Mouse (Mus musculus) thymus, postnatal 14 days (tissue): ENCODE data around the gene Mettl14.
A peak's percentile ranks its signal among the peaks of the same experiment; 100 is the strongest.

Experiments
- DNase-seq: peaks from one replicate; pipeline ENCODE4 v3.0.0; 2021

The Mettl14 gene

GRCm38 (mm10) chr3:123356377-123356991, 29.4 kb downstream of the Mettl14 start:
- no peak for DNase-seq

- DNase-seq = no peak
These were observed 31.5 kb downstream of the Mettl14 start for GRCm38 (mm10) chr3:123354388-123354787.

GRCm38 (mm10) chr3:123353661-123354060, 32.2 kb downstream of the Mettl14 start:
- DNase-seq = no peak

GRCm38 (mm10) chr3:123353183-123353582, 32.7 kb downstream of the Mettl14 start:
- peak; percentile 36 for DNase-seq

DNA sequence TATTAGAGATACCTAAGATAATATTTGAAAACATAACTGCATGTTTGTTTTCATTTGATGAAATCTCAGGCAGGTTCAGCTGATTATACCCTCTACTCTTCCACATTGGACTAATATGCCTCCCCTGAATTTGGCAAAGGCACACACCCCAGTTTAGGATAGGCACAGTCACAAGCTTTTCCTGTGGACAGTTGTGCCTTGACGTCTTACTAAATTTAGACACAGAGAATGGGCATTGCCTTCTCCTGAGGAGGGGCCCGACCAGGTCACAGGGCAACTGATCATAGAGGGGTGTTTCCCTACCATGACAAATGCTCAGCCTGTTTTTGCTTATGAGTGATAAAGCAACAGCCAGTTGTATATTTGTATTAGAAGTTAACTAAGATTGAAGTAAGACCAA, 34.4 kb downstream of the Mettl14 start:
- DNase-seq = no peak

GRCm38 (mm10) chr3:123350602-123351001, 35.3 kb downstream of the Mettl14 start:
- DNase-seq = no peak

- DNase-seq = no peak
These were observed 37.7 kb downstream of the Mettl14 start for GRCm38 (mm10) chr3:123348080-123348802.

GRCm38 (mm10) chr3:123343690-123344089, 42.2 kb downstream of the Mettl14 start:
- no peak for DNase-seq

- DNase-seq = no peak
These were observed 44.9 kb downstream of the Mettl14 start for GRCm38 (mm10) chr3:123341049-123341448.

DNA sequence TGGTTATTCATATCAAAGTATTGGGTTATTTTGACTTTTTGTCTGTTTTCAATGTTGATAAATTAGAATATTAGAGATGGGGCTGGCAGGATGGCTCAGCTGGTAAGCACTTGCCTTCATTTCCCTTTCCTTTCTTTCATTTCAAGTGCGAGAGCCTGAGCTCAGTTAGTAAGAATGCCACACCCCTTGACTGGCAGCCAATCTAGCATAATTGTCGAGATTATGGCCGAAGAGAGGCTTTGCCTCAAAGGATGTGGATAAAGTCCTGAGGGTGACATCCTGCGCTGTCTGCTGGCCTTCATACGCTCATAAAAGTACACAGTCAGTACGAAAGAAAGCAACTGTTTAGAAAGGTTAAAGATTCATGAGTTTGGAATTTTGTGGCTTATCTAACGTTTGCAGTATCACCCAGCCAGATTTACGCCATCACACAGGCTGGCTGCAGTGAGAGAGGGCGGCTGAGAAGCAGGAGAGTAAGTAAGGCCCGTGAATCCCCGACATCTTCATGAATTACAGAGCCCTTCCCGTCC, 47.2 kb downstream of the Mettl14 start:
- no peak for DNase-seq

- no peak for DNase-seq
These were observed 48.1 kb downstream of the Mettl14 start for GRCm38 (mm10) chr3:123337853-123338252.

GRCm38 (mm10) chr3:123336951-123337350, 49.0 kb downstream of the Mettl14 start:
- DNase-seq = no peak

DNA sequence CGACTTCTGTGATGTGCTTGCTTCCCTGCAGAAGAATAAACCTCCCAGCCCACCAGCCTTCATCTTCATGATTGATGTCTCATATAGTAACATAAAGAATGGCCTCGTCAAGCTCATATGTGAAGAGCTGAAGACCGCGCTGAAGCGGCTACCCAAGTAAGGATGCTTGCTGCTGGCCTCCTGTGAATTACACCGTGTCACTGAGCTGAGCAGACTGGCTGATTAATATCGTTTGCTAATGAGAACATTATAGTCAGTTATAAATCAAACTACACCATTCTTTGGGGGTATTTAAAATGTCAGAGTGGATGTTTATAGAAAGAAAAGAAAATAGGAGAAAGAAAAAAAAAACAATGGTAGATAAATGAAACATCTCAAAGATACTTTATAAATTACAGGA, 49.5 kb downstream of the Mettl14 start:
- DNase-seq = no peak

DNA sequence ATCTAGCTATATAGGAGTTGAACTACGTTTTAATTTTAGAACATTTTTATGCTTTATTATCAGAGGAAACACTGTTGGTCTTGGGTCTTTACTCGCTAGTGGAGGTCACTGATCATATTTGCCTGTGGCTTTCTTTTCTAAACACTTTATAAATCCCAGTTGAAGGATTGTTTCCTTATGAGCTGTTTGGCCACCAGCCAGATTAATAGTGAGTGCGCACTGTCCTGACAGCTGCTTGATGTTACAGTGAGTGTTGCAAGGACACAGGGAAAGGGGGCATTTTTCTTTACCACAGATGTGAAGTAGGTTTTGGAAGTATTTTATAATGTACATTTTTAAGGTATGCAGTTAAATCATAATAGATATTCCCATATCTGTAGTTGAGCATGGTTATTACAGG, 50.4 kb downstream of the Mettl14 start:
- no peak for DNase-seq

GRCm38 (mm10) chr3:123334947-123335346, 51.0 kb downstream of the Mettl14 start:
- no peak for DNase-seq

DNA sequence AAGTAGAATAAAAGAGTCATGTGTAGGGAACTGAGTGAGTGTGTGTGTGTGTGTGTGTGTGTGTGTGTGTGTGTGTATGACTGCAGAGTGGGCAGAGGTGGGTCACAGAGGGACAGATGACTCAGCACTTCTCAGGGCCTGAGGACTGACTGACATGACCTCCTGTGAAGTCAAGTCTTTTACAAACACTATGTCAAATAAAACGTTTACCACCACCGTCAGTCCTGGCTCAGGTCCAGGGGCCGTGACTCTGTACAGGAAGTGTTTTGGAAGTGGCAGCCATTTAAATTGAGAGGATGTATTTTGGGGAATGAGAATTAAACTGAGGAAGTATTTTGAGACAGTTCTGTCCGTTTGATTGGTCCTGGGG, 52.9 kb downstream of the Mettl14 start:
- no peak for DNase-seq

- DNase-seq = no peak
These were observed 53.4 kb downstream of the Mettl14 start for GRCm38 (mm10) chr3:123332330-123333054.

DNA sequence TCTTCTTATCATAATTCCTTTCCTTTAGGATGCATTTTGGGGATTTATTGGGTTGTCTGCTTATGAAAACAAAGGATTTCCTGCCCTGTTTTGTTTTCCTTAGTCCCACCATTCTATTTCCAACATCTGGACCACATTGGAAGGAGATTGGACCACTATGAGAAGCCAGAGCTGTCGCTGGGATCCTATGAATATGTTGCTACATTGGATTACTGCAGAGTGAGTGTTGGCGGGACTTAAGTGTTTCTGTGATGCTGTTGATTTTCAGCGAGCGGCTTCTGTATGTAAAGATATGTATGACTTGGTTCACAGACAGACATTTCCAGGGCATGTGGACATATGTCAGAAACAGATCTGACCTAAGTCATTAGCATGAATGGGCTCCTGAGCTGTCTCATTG, 55.7 kb downstream of the Mettl14 start:
- DNase-seq = no peak

GRCm38 (mm10) chr3:123329251-123329650, 56.7 kb downstream of the Mettl14 start:
- DNase-seq = no peak

GRCm38 (mm10) chr3:123324326-123324725, 61.6 kb downstream of the Mettl14 start:
- no peak for DNase-seq

GRCm38 (mm10) chr3:123322147-123322546, 63.8 kb downstream of the Mettl14 start:
- DNase-seq = peak; percentile 23

DNA sequence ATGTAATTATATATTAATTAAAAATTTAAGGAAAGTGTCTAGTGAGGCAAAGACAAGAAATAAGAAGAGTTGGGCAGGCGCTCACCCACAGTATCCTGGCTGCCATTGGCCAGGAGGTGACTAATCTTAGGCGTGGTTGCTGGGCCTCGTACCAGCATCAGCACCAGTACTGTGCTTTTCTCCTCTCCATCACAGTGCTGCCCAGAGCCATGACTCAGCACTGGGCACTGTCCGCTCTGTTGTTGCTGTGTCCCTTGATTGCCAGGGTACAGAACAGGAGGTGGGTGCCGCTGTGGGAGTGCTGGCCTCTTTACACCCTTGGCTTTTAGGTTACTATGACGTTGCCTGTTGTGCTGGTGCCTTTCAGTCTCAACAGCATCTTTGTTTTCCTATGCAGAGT, 64.3 kb downstream of the Mettl14 start:
- DNase-seq = no peak

DNA sequence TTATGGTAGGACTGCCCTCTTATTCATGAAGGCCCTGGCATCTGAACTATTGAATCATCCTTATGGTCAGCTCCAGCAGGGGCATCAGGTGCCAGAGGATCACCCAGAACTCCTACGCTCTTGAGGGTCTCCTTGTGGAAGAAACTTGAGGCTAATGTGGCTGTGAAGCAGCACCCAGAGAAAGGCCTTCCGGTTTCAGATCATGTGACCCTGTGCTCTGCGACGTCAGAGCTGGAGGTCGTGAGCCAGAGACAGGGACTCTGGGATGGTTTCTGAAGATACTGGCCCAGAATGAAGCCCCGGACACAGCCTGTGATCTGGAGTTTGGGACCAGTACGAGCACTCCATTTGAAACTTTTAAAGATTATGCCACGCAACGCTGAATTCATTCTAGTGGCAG, 65.6 kb downstream of the Mettl14 start:
- no peak for DNase-seq
